Mouse (Mus musculus) erythroblast, adult 5-6 weeks (primary cell): ENCODE results near the gene Tmem88b. TPM values are rescaled to one million over a fixed set of nuclear protein-coding genes. Genes with fewer than 3 reads are reported as not detected.
A peak's percentile ranks its signal among the peaks of the same experiment; 100 is the strongest.

Source experiments
- ATAC-seq: replicated peaks from 2 replicates; pipeline ENCODE4 v1.8.0; 2016; ENCODE audit warnings: moderate number of reproducible peaks, mild to moderate bottlenecking, moderate TSS enrichment, inconsistent platforms; ENCODE audit not compliant: poor library complexity, low FRiP score, severe bottlenecking
- total RNA-seq, 2 experiments: library from RNA; stranded (forward) in 1 of 2; stranded (reverse) in 1 of 2; fragments of 150-400 nt in 1 of 2; fragments of 200-764, 138-1000 nt in 1 of 2; gene quantifications; 2 replicates each; pipeline versions ENCODE4 v1.2.3 to v1.2.4; 2015 to 2017; ENCODE audit warnings: low replicate concordance in 2 of 2

Tmem88b gene
- total RNA-seq, 2 experiments from 2014 or later, result 1.3 TPM; not detected in 1

- ATAC-seq, result peak; percentile 76
Observed at GRCm38 (mm10) chr4:155734350-155734941, 51.2 kb downstream of the Tmem88b start, which contains the start of gene Tmem240. Gene Tmem240 (plus strand): TSS chr4:155734800.

DNA sequence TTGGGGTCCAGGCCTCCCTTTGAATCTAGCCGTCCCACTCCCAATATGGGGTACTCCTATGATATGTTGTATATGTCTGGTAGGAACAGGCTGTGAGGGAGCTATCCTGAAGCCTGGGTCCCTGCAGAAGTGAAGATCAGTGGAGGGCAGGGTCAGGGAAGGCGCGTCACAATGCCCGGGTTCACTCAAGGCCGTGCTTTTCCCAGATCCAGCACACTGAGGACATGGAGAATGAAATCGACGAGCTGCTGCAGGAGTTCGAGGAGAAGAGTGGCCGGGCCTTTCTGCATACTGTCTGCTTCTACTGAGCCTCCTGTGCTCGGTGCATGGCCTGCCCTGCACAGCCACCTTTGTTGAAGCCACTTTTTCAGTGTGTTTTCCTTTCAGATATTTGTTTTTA lies 52.4 kb downstream of the Tmem88b start:
- no peak for ATAC-seq

Other genes starting within 250 kb of the Tmem88b start
- gene Nadk, start 223.5 kb downstream of the Tmem88b start, total RNA-seq (2015; ENCODE audit: low replicate concordance), result 42.3 and 46.2 TPM in 2 replicates
- gene Nadk, start 223.5 kb downstream of the Tmem88b start, total RNA-seq (2017; ENCODE audit: low replicate concordance), result 27.5 and 27.6 TPM in 2 replicates
- 10.4 and 13.8 TPM in 2 replicates for gene Slc35e2, start 184.5 kb downstream of the Tmem88b start, total RNA-seq (2015; ENCODE audit: low replicate concordance)
- gene Slc35e2, start 184.5 kb downstream of the Tmem88b start, total RNA-seq (2017; ENCODE audit: low replicate concordance), result 7.6 and 13.2 TPM in 2 replicates
- 23.0 and 24.8 TPM in 2 replicates for gene Cdk11b, start 161.0 kb downstream of the Tmem88b start, total RNA-seq (2015; ENCODE audit: low replicate concordance)
- 20.7 and 51.7 TPM in 2 replicates for gene Cdk11b, start 161.0 kb downstream of the Tmem88b start, total RNA-seq (2017; ENCODE audit: low replicate concordance)
- gene Gm10563, start 140.5 kb downstream of the Tmem88b start, total RNA-seq (2015; ENCODE audit: low replicate concordance), result not detected in 2 replicates
- not detected in 2 replicates for gene Gm10563, start 140.5 kb downstream of the Tmem88b start, total RNA-seq (2017; ENCODE audit: low replicate concordance)
- gene Mmp23, start 132.5 kb downstream of the Tmem88b start, total RNA-seq (2015; ENCODE audit: low replicate concordance), result 1.9 TPM in 1 of 2 replicates, not detected in the other
- not detected in 2 replicates for gene Mmp23, start 132.5 kb downstream of the Tmem88b start, total RNA-seq (2017; ENCODE audit: low replicate concordance)
- gene Mib2, start 116.7 kb downstream of the Tmem88b start, total RNA-seq (2015; ENCODE audit: low replicate concordance), result 0.77 and 0.84 TPM in 2 replicates
- gene Mib2, start 116.7 kb downstream of the Tmem88b start, total RNA-seq (2017; ENCODE audit: low replicate concordance), result 2.1 and 3.2 TPM in 2 replicates
- not detected in 2 replicates for gene Fndc10, start 91.5 kb downstream of the Tmem88b start, total RNA-seq (2015; ENCODE audit: low replicate concordance)
- 0.09 TPM in 1 of 2 replicates, not detected in the other for gene Fndc10, start 91.5 kb downstream of the Tmem88b start, total RNA-seq (2017; ENCODE audit: low replicate concordance)
- 35.9 and 37.1 TPM in 2 replicates for gene Ssu72, start 81.1 kb downstream of the Tmem88b start, total RNA-seq (2015; ENCODE audit: low replicate concordance)
- 28.3 and 43.4 TPM in 2 replicates for gene Ssu72, start 81.1 kb downstream of the Tmem88b start, total RNA-seq (2017; ENCODE audit: low replicate concordance)
- 0.19 TPM in 1 of 2 replicates, not detected in the other for gene Tmem240, start 51.1 kb downstream of the Tmem88b start, total RNA-seq (2015; ENCODE audit: low replicate concordance)
- not detected in 2 replicates for gene Tmem240, start 51.1 kb downstream of the Tmem88b start, total RNA-seq (2017; ENCODE audit: low replicate concordance)
- 4.6 and 14.0 TPM in 2 replicates for gene Atad3a, start 24.8 kb downstream of the Tmem88b start, total RNA-seq (2015; ENCODE audit: low replicate concordance)
- gene Atad3a, start 24.8 kb downstream of the Tmem88b start, total RNA-seq (2017; ENCODE audit: low replicate concordance), result 11.9 and 17.4 TPM in 2 replicates
- gene Vwa1, start 11.2 kb downstream of the Tmem88b start, total RNA-seq (2015; ENCODE audit: low replicate concordance), result not detected in 2 replicates
- not detected in 2 replicates for gene Vwa1, start 11.2 kb downstream of the Tmem88b start, total RNA-seq (2017; ENCODE audit: low replicate concordance)
- gene Ankrd65, start 4.6 kb upstream of the Tmem88b start, total RNA-seq (2015; ENCODE audit: low replicate concordance), result 2.5 TPM in 1 of 2 replicates, not detected in the other
- gene Ankrd65, start 4.6 kb upstream of the Tmem88b start, total RNA-seq (2017; ENCODE audit: low replicate concordance), result 1.7 and 4.3 TPM in 2 replicates
- gene Mrpl20, start 17.0 kb upstream of the Tmem88b start, total RNA-seq (2015; ENCODE audit: low replicate concordance), result 33.0 and 33.8 TPM in 2 replicates
- 18.9 and 45.0 TPM in 2 replicates for gene Mrpl20, start 17.0 kb upstream of the Tmem88b start, total RNA-seq (2017; ENCODE audit: low replicate concordance)
- gene Ccnl2, start 26.6 kb upstream of the Tmem88b start, total RNA-seq (2015; ENCODE audit: low replicate concordance), result 117 and 136 TPM in 2 replicates
- 187 and 202 TPM in 2 replicates for gene Ccnl2, start 26.6 kb upstream of the Tmem88b start, total RNA-seq (2017; ENCODE audit: low replicate concordance)
- 25.0 and 35.9 TPM in 2 replicates for gene Aurkaip1, start 45.4 kb upstream of the Tmem88b start, total RNA-seq (2015; ENCODE audit: low replicate concordance)
- 48.7 and 56.0 TPM in 2 replicates for gene Aurkaip1, start 45.4 kb upstream of the Tmem88b start, total RNA-seq (2017; ENCODE audit: low replicate concordance)
- gene Mxra8, start 53.8 kb upstream of the Tmem88b start, total RNA-seq (2015; ENCODE audit: low replicate concordance), result 2.1 TPM in 1 of 2 replicates, not detected in the other
- not detected in 2 replicates for gene Mxra8, start 53.8 kb upstream of the Tmem88b start, total RNA-seq (2017; ENCODE audit: low replicate concordance)
- gene Dvl1, start 61.5 kb upstream of the Tmem88b start, total RNA-seq (2015; ENCODE audit: low replicate concordance), result 3.7 and 6.7 TPM in 2 replicates
- 4.8 and 6.3 TPM in 2 replicates for gene Dvl1, start 61.5 kb upstream of the Tmem88b start, total RNA-seq (2017; ENCODE audit: low replicate concordance)
- not detected in 2 replicates for gene Tas1r3, start 77.5 kb upstream of the Tmem88b start, total RNA-seq (2015; ENCODE audit: low replicate concordance)
- 0.14 and 0.85 TPM in 2 replicates for gene Tas1r3, start 77.5 kb upstream of the Tmem88b start, total RNA-seq (2017; ENCODE audit: low replicate concordance)
- 1.5 and 1.7 TPM in 2 replicates for gene Cptp, start 83.6 kb upstream of the Tmem88b start, total RNA-seq (2015; ENCODE audit: low replicate concordance)
- 2.5 and 6.4 TPM in 2 replicates for gene Cptp, start 83.6 kb upstream of the Tmem88b start, total RNA-seq (2017; ENCODE audit: low replicate concordance)
- gene Ints11, start 83.7 kb upstream of the Tmem88b start, total RNA-seq (2015; ENCODE audit: low replicate concordance), result 5.6 and 10.0 TPM in 2 replicates
- gene Ints11, start 83.7 kb upstream of the Tmem88b start, total RNA-seq (2017; ENCODE audit: low replicate concordance), result 7.8 and 8.5 TPM in 2 replicates
- 2.3 and 5.9 TPM in 2 replicates for gene Pusl1, start 105.9 kb upstream of the Tmem88b start, total RNA-seq (2015; ENCODE audit: low replicate concordance)
- gene Pusl1, start 105.9 kb upstream of the Tmem88b start, total RNA-seq (2017; ENCODE audit: low replicate concordance), result 2.2 and 5.3 TPM in 2 replicates
- 5.6 and 10.0 TPM in 2 replicates for gene Acap3, start 105.9 kb upstream of the Tmem88b start, total RNA-seq (2015; ENCODE audit: low replicate concordance)
- 4.3 and 23.7 TPM in 2 replicates for gene Acap3, start 105.9 kb upstream of the Tmem88b start, total RNA-seq (2017; ENCODE audit: low replicate concordance)
- gene Ube2j2, start 158.0 kb upstream of the Tmem88b start, total RNA-seq (2015; ENCODE audit: low replicate concordance), result 9.4 and 19.4 TPM in 2 replicates
- gene Ube2j2, start 158.0 kb upstream of the Tmem88b start, total RNA-seq (2017; ENCODE audit: low replicate concordance), result 25.6 and 41.3 TPM in 2 replicates
- gene C1qtnf12, start 176.4 kb upstream of the Tmem88b start, total RNA-seq (2015; ENCODE audit: low replicate concordance), result 99.9 and 100 TPM in 2 replicates
- gene C1qtnf12, start 176.4 kb upstream of the Tmem88b start, total RNA-seq (2017; ENCODE audit: low replicate concordance), result 21.5 and 35.8 TPM in 2 replicates
- gene B3galt6, start 206.8 kb upstream of the Tmem88b start, total RNA-seq (2015; ENCODE audit: low replicate concordance), result 1.0 and 4.4 TPM in 2 replicates
- 1.2 and 1.4 TPM in 2 replicates for gene B3galt6, start 206.8 kb upstream of the Tmem88b start, total RNA-seq (2017; ENCODE audit: low replicate concordance)
- gene Sdf4, start 207.0 kb upstream of the Tmem88b start, total RNA-seq (2015; ENCODE audit: low replicate concordance), result 11.1 and 16.7 TPM in 2 replicates
- gene Sdf4, start 207.0 kb upstream of the Tmem88b start, total RNA-seq (2017; ENCODE audit: low replicate concordance), result 101 and 127 TPM in 2 replicates
- 5.2 TPM in 1 of 2 replicates, not detected in the other for gene Tnfrsf4, start 228.0 kb upstream of the Tmem88b start, total RNA-seq (2015; ENCODE audit: low replicate concordance)
- 5.5 TPM in 1 of 2 replicates, not detected in the other for gene Tnfrsf4, start 228.0 kb upstream of the Tmem88b start, total RNA-seq (2017; ENCODE audit: low replicate concordance)
- 16.5 TPM in 1 of 2 replicates, not detected in the other for gene Tnfrsf18, start 240.3 kb upstream of the Tmem88b start, total RNA-seq (2015; ENCODE audit: low replicate concordance)
- gene Tnfrsf18, start 240.3 kb upstream of the Tmem88b start, total RNA-seq (2017; ENCODE audit: low replicate concordance), result 2.3 and 2.9 TPM in 2 replicates